Mouse (Mus musculus): ENCODE measurements at regions not wholly inside any gene's neighbourhood (a gene's known extent, or its start where the extent isn't known, plus 50 kb on each side); places are given as distances from the start of the nearest gene placed in this dataset.

- TF ChIP-seq CTCF (IDR thresholded peaks at IDR 0.05; ENCODE audit: low read depth) (no peak), EP300 (IDR thresholded peaks at IDR 0.05; ENCODE audit: low read depth) (no peak)
Observed at GRCm38 (mm10) chr13:44355771-44356221, 373.5 kb upstream of the Jarid2 start.
